Mouse (Mus musculus): ENCODE measurements at regions not wholly inside any gene's neighbourhood (a gene's known extent, or its start where the extent isn't known, plus 50 kb on each side); places are given as distances from the start of the nearest gene placed in this dataset.

- TF ChIP-seq CTCF (IDR thresholded peaks at IDR 0.05; ENCODE audit: borderline replicate concordance, insufficient read depth, low read depth, low read length) (no peak), POLR2A (IDR thresholded peaks at IDR 0.05; ENCODE audit: borderline replicate concordance, insufficient read depth, low read length) (no peak)
Measured at GRCm38 (mm10) chr10:92170856-92171255, 551.4 kb downstream of the Nedd1 start.
